Mouse (Mus musculus) lung, adult 2 months (tissue): ENCODE measurements around the gene Casp1. TPM values are rescaled to one million over a fixed set of nuclear protein-coding genes. Genes with fewer than 3 reads are reported as not detected.

ENCODE experiments used
- DNase-seq: peaks from one replicate; pipeline ENCODE4 v3.0.0; 2022
- H3K4me1 ChIP-seq: fragments of 200-500 bp; 2 replicates; pipeline ENCODE4 v1.6.1; 2011; ENCODE audit warnings: low read length; ENCODE audit not compliant: control insufficient read depth, insufficient read depth
- H3K4me3 ChIP-seq: fragments of 200-500 bp; replicated peaks from 2 replicates; pipeline ENCODE3; 2011; ENCODE audit warnings: low read depth, mild to moderate bottlenecking, control low read depth, low read length; ENCODE audit errors: extremely low read depth
- CTCF ChIP-seq: fragments of 200-500 bp; IDR thresholded peaks from 2 replicates; pipeline ENCODE4 v1.5.1; 2011; ENCODE audit warnings: mild to moderate bottlenecking, low read length, control low read depth; ENCODE audit not compliant: insufficient read depth
- POLR2A ChIP-seq: fragments of 200-500 bp; IDR thresholded peaks from 2 replicates; pipeline ENCODE4 v1.6.1; 2011; ENCODE audit warnings: low read depth, mild to moderate bottlenecking, control low read depth, low read length, borderline replicate concordance; ENCODE audit errors: extremely low read depth
- WGBS: fragments of 180-500 bp; shearing (Covaris S2); methylation state at CpG from one replicate; pipeline ENCODE4 v1.1.7; 2018; 5-methylcytosine and 5-hydroxymethylcytosine counted together
- polyA plus RNA-seq: library from polyadenylated mRNA; depleted of rRNA; stranded (reverse); fragments of >200 nt; gene quantifications from 2 replicates; pipeline ENCODE4 v1.2.3, GENCODE M21; 2012

Gene Casp1
- polyA plus RNA-seq, 1 experiment = 1.2 TPM

DNA sequence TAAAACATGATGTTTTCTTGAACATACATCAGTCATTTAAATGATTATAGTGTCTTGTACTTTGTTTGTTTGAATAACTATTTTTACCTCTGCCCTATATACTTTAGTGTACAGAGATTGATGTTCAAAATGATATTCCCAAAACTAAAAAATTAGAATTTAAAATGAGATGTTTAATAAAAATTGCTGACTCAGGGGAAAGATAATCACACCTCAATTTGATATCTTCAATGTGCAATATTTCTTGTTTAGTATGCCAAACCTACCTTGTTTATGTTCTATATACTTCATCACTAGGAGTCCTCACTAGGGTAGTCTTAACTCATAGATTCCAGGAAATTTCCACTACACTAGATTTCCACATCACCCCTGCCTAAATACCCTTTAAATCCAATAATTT is 11.8 kb downstream of the Casp1 start:
- DNase-seq = no peak
- no peaks in the 10 kb centered on the region; the same call in 1 of the 2 replicates for H3K4me1 ChIP-seq
- TF ChIP-seq POLR2A = no peak
- TF ChIP-seq CTCF = no peak
- no peak overlapping the region for H3K4me3 ChIP-seq

DNA sequence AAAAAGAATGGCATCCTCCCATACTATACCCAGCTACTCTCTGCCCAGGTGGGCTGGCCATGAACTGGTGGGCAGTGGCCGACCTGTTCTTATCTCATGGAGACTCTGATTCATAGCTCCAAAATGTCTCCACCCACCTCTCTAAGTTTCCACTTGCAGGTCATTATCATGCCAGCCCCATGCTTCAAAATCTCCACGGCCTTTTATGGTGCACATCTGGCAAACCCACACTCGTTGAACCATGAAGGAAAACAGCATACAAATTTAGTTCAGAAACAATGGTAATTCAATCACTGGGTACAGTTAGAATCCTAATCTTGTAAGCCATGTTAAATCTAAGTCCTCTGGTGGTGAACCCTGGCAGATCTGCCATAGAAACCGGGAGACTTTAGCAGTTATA is 13.1 kb downstream of the Casp1 start:
- 46% methylated on average over 4 of the region's 4 CpGs for WGBS
- no peak for DNase-seq
- Histone ChIP-seq H3K4me3 (no peak overlapping the region), H3K4me1 (no peaks in the 10 kb centered on the region; the same call in 1 of the 2 replicates)
- no peak for TF ChIP-seq POLR2A
- no peak for TF ChIP-seq CTCF

- no peak for DNase-seq
- no peak overlapping the region for H3K4me3 ChIP-seq
- no peak for TF ChIP-seq POLR2A
- no peak for TF ChIP-seq CTCF
- H3K4me1 ChIP-seq = no peaks in the 10 kb centered on the region
- 50% methylated on average over 3 of the region's 3 CpGs for WGBS
These were observed 29.9 kb downstream of the Casp1 start for GRCm38 (mm10) chr9:5328204-5328603.

DNA sequence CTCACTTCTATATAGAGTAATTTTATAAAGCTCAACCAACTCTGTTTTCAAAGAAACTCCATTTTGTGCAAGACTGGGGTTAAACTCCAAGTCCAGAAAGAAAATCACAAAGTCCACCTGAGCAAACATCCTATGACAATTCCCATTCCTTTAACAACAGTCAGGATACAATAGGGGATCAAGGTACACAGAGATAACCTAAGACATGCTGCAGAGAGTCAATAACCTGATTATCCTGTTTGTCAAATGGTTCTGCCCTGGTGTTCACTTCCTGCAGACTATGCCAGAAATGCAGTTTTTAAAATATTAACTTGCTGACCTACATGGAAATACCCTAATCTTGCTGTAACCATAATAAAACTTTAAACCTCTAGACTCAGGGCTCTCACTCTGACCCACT is 34.1 kb downstream of the Casp1 start:
- no peaks in the 10 kb centered on the region for H3K4me1 ChIP-seq
- H3K4me3 ChIP-seq = no peak overlapping the region
- TF ChIP-seq CTCF (no peak), POLR2A (no peak)
- no peak for DNase-seq

DNA sequence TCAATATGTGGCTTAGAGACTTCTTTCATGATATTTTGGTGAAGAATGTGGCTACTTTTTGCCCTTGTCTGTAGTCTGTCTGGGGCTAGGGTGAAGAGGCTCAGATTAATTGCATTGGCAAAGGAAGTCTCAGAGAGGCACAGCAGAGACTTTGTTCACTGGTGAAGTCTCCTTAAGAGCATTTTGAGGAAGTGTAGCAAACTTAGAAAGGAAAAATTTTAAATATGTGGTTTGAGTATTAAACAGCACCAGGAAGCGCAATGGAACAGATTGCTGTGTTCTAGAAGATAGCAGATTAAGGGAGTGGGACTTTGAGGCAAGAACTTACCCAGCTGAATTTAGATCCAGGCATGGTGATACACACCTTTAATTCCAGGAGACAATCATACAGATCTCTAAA is 35.1 kb downstream of the Casp1 start:
- Histone ChIP-seq H3K4me3 (no peak overlapping the region), H3K4me1 (no peaks in the 10 kb centered on the region)
- 81% methylated on average over 1 of the region's 1 CpGs for WGBS
- TF ChIP-seq POLR2A (no peak), CTCF (no peak)
- no peak for DNase-seq

GRCm38 (mm10) chr9:5343092-5343491 is 44.8 kb downstream of the Casp1 start:
- DNase-seq = no peak
- TF ChIP-seq CTCF (no peak), POLR2A (no peak)
- 50% methylated on average over 1 of the region's 1 CpGs for WGBS

DNA sequence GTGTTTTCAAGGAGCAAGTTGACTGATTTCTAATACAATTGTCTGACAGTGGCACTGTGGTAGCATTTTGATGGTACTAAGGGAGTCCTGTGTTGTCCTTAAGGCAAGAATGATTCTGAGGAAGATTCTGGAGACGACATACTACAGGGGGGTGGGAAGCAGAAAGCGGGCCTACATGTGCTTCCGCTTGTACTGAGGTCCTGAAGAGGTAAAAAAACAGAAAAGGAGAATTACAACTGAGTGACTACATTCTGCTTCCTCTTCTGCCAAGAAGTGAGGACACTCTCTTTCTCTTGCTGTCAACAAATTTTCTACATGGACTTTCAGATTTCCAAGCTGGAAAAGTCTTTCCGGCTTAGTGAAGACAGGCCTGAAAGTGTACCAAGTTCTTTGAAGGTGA is 45.8 kb downstream of the Casp1 start:
- 78% methylated on average over 4 of the region's 4 CpGs for WGBS
- Histone ChIP-seq H3K4me3 (no peak overlapping the region), H3K4me1 (peaks cover 2% of the 10 kb centered on the region; the same call in 1 of the 2 replicates)
- no peak for TF ChIP-seq POLR2A
- TF ChIP-seq CTCF = no peak
- no peak for DNase-seq

More at GRCm38 (mm10) chr9:5343092-5343491, 44.8 kb downstream of the Casp1 start:
- Histone ChIP-seq H3K4me3 (no peak overlapping the region), H3K4me1 (peaks cover 2% of the 10 kb centered on the region; the same call in 1 of the 2 replicates)

DNA sequence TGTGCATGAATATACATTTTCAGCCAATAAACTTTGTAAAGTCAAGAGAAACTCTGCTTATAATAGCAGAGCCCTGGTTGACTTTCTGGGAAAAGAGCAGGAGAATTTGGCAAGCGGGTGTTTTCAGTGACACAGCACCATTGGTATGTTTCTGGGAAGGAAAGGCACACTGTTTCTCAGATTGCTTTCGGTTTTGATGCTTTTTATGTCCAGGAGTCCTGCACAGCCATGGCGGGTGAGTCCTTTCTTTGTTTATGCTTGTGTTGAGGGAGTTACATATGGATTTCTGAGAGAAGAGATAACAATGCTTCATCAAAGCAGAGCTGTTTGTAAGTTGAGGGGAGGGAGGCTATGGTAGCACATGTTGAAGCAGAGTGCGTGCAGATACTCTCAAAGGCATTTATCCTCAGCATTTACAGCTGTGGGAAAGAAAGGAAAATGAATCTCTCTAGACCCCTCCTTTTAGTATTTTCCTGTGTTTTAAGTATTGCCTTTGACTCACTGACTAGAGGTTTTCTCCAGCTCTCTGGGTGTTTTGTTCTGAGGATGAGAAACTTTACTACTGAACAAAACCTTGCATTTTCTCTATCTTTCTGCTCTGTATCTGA is 47.1 kb downstream of the Casp1 start, which contains the start of gene Casp12:
Gene Casp12, plus strand, starts transcription at position 140 of the 608 bp plus-strand sequence.
- TF ChIP-seq CTCF (no peak), POLR2A (no peak)
- H3K4me3 ChIP-seq = peak within 1 kb of the TSS; percentile 62
- peaks cover 2% of the 10 kb centered on the region; the same call in 1 of the 2 replicates for H3K4me1 ChIP-seq
- no peak for DNase-seq
- 27% methylated on average over 4 of the region's 4 CpGs for WGBS

GRCm38 (mm10) chr9:5347381-5347780 is 49.1 kb downstream of the Casp1 start:
- WGBS = 71% methylated on average over 4 of the region's 4 CpGs
- TF ChIP-seq POLR2A = no peak
- no peak for TF ChIP-seq CTCF
- DNase-seq = no peak
- Histone ChIP-seq H3K4me3 (no peak overlapping the region), H3K4me1 (peaks cover 2% of the 10 kb centered on the region; the same call in 1 of the 2 replicates)

DNA sequence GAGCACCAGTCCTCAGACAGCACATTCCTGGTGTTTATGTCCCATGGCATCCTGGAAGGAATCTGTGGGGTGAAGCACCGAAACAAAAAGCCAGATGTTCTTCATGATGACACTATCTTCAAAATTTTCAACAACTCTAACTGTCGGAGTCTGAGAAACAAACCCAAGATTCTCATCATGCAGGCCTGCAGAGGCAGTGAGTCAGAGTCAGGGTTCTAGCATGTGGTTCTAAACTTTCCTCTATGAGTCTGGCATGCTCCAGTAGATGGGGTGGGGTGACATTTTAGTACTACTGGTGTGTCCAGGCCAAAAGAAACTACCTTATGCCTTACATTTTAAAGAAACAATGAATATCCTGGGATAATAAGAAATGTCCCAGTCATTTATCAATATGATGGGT is 55.4 kb downstream of the Casp1 start:
- H3K4me3 ChIP-seq = no peak overlapping the region
- 74% methylated on average over 2 of the region's 2 CpGs for WGBS
- no peak for TF ChIP-seq POLR2A
- no peak for TF ChIP-seq CTCF

More for the DNA sequence above, 55.4 kb downstream of the Casp1 start:
- no peak for DNase-seq
- no peaks in the 10 kb centered on the region for H3K4me1 ChIP-seq
